Mouse (Mus musculus): ENCODE measurements around the gene Nrxn2.

Nrxn2 gene

DNA sequence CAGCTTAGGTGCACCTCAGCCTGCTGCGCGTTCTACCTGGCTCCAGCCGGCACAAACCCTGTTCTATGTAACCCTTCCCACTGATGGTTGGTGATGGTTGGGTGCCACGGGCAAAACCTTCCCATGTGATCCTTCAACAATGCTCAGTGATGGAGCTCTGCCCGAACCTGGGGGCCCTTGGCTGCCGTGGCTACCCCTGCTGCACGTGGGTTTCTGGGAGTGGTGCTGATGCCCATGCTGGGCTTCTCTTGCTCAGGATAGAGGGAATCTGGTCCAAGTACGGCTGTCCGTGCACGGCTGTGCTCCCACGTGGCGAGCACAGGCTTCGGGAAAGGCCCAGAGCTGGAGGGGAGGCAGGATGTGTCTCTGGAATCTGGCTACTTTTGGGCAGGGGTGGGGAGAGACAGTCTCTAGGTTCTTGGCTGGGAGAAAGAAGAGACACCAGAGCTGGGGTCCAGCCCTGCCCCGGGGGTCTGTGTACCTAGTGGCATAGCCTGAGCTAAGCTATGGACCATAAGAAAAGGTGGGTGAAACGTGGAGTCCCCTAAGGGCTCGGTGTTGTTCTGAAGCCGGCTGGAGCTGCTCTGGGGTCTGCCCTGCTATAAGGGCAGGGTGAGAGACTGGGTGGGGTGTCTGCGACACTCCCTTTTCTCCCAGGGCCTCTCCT lies 76.1 kb downstream of the Nrxn2 start:
- no peak for DNase-seq (ENCODE audit: low read depth)

GRCm38 (mm10) chr19:6495714-6496113 lies 77.2 kb downstream of the Nrxn2 start:
- DNase-seq (ENCODE audit: low read depth) = no peak

DNA sequence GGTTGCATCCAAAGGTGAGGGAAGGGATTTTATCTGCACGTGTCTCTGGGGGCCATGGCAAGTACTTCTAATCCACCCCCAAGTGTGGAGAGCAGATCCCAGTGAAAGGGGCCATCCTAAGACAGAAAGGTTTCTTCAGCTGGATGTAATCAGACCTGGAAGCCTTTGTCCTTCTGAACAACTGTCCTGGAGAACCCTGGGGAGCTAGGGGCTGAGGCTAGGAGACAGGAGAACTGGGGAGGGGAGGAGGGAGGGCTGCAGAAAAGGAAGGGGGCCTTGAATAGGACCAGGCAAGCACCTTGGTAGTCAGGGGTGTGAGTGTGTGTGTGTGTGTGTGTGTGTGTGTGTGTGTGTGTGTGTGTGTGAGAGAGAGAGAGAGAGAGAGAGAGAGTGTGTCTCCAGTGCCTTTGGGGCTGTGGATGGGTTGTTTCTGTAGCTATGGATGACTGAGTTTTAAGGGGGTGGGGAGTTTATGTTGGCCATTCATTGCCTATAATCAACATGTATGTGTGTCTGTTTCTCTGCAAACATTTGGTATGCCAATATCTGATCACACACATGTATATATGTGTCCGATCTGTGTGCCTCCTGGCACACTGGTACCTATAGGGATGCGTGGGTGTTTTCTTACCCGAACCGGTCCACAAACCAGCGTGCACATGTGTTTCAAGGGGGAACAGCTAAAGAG lies 78.1 kb downstream of the Nrxn2 start:
- DNase-seq (ENCODE audit: low read depth) = no peak

- peak; percentile 24 for DNase-seq (ENCODE audit: low read depth)
Measured at GRCm38 (mm10) chr19:6497150-6497801, 78.7 kb downstream of the Nrxn2 start.

GRCm38 (mm10) chr19:6497803-6498202 lies 79.3 kb downstream of the Nrxn2 start:
- no peak for DNase-seq (ENCODE audit: low read depth)

DNA sequence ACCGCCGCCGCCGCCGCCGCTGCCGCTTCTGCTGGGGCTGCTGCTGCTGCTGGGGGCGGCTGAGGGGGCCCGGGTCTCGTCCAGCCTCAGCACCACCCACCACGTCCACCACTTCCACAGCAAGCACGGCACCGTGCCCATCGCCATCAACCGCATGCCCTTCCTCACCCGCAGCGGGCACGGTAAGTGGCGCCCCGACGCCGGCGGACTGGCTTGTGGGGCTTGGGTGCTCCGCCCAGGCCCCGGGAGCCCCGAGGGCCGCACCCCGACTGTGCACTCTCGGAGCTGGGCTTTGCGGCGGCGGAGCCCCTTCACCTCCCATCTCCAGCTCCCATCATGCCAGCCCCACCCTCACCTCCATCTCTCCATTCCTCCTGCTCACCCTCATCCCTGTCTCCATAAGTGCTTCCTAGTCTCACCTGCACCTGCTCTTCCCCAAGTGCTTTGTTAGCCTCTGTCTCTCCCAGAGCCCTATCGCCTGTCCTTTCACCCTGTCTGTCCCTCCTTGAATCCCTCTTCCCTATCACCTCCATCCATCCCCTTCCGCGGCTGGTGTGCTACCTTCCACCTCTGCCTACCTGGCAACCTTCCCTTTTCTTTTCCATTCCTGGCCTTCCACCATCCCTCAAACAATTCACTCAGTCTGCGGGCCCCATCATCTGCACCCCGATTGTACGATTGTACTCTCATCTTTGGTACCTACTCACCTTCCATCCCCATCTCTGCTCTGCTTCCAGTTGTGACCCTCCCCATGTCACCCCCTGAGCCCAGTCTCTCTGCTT lies 80.0 kb downstream of the Nrxn2 start:
- DNase-seq (ENCODE audit: low read depth) = no peak

GRCm38 (mm10) chr19:6499860-6500635 lies 81.5 kb downstream of the Nrxn2 start:
- DNase-seq (ENCODE audit: low read depth) = no peak

DNA sequence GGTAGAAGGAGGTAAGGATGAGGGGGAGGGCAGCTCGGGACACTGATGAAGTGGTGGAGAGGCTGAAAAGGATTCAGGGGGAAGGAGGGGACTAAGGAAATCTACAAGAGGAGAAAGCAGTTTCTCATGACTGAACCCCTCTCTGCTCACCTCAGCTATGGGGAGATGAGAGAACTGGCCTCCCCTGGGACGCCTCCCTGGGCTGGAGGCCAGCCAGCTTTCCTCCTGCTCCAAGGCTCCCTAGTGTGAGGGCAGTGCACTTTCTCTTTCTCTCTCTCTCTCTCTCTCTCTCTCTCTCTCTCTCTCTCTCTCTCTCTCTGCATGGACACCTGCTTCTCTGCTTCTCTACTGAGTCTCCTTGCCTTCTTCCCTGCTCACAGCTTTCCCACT lies 82.1 kb downstream of the Nrxn2 start:
- no peak for DNase-seq (ENCODE audit: low read depth)

- no peak for DNase-seq (ENCODE audit: low read depth)
Measured at GRCm38 (mm10) chr19:6502035-6502541, 83.6 kb downstream of the Nrxn2 start.

GRCm38 (mm10) chr19:6502543-6503319 lies 84.2 kb downstream of the Nrxn2 start:
- peak; percentile 90 for DNase-seq (ENCODE audit: low read depth)

GRCm38 (mm10) chr19:6503926-6504655 lies 85.6 kb downstream of the Nrxn2 start:
- DNase-seq (ENCODE audit: low read depth) = peak; percentile 85

DNA sequence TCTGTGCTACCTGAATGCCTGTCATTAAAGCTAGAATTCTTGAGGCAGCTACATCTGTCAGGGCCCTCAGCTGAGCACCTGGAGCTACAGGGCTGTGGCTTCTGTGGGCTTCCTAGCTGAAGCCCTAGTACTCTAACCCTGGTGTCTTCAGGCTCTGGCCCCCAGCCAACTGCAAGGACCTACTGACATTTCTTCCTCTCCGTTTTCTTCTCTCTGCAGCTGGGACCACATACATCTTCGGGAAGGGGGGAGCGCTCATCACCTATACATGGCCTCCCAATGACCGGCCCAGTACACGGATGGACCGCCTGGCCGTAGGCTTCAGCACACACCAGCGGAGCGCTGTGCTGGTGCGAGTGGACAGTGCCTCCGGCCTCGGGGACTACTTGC lies 86.1 kb downstream of the Nrxn2 start:
- no peak for DNase-seq (ENCODE audit: low read depth)

- no peak for DNase-seq (ENCODE audit: low read depth)
Measured at GRCm38 (mm10) chr19:6507393-6507792, 88.9 kb downstream of the Nrxn2 start.

GRCm38 (mm10) chr19:6509881-6510280 lies 91.3 kb downstream of the Nrxn2 start:
- no peak for DNase-seq (ENCODE audit: low read depth)

DNA sequence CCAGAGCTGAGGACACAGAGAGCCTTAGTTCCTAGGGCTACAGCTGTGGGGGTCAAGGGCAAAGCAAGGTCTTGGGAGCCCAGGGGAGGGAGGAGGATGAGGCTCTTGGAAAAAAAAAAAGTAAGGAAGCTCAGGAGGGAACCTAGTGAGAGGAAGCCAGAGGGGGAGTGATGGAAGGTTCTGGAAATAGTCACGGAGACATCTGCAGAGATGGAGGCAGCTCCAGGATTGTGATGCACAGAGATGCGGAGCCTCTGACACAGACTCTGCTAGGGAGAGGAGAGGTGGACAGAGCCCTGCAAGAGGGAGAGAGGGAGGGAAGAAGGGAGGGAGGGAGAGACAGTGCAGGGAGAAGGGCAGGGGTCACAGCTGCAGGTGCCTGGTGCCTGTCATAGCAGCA lies 92.0 kb downstream of the Nrxn2 start:
- no peak for DNase-seq (ENCODE audit: low read depth)

GRCm38 (mm10) chr19:6513389-6514139 lies 95.0 kb downstream of the Nrxn2 start:
- DNase-seq (ENCODE audit: low read depth) = no peak

DNA sequence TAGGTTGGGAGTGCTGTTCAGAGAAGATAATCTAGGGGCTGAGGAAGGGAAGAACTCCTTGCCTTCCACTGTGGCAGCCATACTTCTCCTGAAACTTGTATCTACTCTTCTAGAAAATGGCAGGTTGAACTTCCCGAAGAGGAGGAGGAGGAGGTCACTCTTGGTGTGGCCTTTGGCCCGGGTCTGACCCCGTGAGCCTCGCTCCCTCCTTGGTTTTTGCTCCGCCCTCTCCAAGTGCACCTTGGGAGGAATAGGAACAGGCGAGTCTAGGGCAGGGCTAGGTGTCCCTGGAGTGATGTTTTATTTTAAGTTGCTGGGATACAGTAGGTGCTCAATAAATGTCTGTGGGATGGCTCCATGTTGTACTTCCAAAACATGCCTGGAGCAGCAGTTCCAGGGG lies 96.4 kb downstream of the Nrxn2 start:
- DNase-seq (ENCODE audit: low read depth) = no peak

- DNase-seq (ENCODE audit: low read depth) = no peak
Measured at GRCm38 (mm10) chr19:6515448-6515847, 96.9 kb downstream of the Nrxn2 start.

- peak; percentile 28 for DNase-seq (ENCODE audit: low read depth)
Measured at GRCm38 (mm10) chr19:6516153-6516552, 97.6 kb downstream of the Nrxn2 start.

Measured in NIH3T3 (cell line).